ENCODE assay signal across 14 mouse cellular contexts in the genomic region with DNA sequence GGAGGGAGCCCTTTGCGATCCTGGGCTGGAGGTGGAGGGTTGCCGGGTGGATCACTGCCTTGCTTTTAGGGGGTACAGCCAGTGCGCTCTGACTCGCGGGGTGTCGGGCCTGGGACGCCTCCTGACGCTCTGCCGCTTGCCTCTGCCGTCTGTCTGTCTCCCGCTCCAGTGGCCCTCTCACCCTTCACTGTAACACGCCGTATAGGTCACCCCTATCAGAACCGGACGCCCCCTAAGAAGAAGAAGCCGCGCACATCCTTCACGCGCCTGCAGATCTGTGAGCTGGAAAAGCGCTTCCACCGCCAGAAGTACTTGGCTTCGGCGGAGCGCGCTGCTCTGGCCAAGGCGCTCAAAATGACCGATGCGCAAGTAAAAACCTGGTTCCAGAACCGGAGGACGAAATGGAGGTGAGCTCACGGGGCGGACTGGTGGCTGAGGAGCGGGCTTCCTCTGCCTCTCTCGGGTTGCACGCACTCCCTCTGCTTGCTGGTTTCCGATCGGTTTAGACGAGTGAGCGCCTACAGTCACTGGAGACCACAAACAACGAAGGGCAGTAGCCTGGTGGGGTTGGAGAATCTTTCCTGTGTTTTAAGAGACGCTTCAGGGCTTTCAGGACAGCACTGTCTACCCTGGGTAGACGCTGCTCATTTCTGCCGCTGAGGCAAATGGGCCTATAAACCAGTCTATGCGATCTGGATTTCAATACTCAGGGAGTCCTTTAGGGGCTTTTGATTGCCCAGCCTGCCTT. TPM values are rescaled to one million over a fixed set of nuclear protein-coding genes. Genes with fewer than 3 reads are reported as not detected.
A peak's percentile ranks its signal among the peaks of the same experiment; 100 is the strongest.
DNase-seq lines count a peak whose midpoint lies in the region; ATAC-seq and TF ChIP-seq lines count a peak whose summit lies in the region.
"Had no signal": no experiment of that assay in that cellular context is flagged by ENCODE, and none has a peak within 500 bp of the region (broad histone marks: within the 10 kb centered on the region; RNA-seq: fewer than 3 reads in every experiment).

No protein-coding gene starts in this region.

- WGBS in heart, postnatal 0 days: 3% methylated on average over 44 of the region's 44 CpGs
- 1% methylated on average over 44 of the region's 44 CpGs for WGBS in limb, embryonic 13.5 days

- no peaks in the 10 kb centered on the region for H3K9me3 ChIP-seq in heart, postnatal 0 days (replicated peaks; ENCODE audit: control insufficient read depth, low read length)
- H3K9me3 ChIP-seq in limb, embryonic 13.5 days: no peaks in the 10 kb centered on the region
- H3K9me3 ChIP-seq: G1E had no signal

- no peak for TF ChIP-seq EP300 in heart, postnatal 0 days (IDR thresholded peaks at IDR 0.05; ENCODE audit: low read depth)

- TF ChIP-seq CTCF in heart, postnatal 0 days (IDR thresholded peaks at IDR 0.05; ENCODE audit: low read depth): no peak

- DNase-seq in heart, postnatal 0 days (ENCODE audit: low spot score): no peak
- no peak for DNase-seq in heart, postnatal 4 days
- DNase-seq in ES-CJ7 (ENCODE audit: low read depth, low spot score): peak; percentile 51
- DNase-seq in embryo, embryonic 11 days: peak; percentile 62
- no peak for DNase-seq in kidney, postnatal 14 days
- DNase-seq: adrenal gland, adult 2 months; gastrocnemius, postnatal 25 days; kidney, postnatal 25 days; lung, postnatal 14 days; thymus, adult 18-20 months had no signal

- H3K27me3 ChIP-seq in heart, postnatal 0 days (ENCODE audit: control insufficient read depth, insufficient read depth, low read length): peaks cover 97% of the 10 kb centered on the region
- H3K27me3 ChIP-seq in limb, embryonic 13.5 days: peaks cover 99% of the 10 kb centered on the region

- H3K4me3 ChIP-seq in heart, postnatal 0 days (ENCODE audit: low read depth, low read length): peak overlapping the region; percentile 38
- H3K4me3 ChIP-seq in limb, embryonic 13.5 days: peak overlapping the region; percentile 23

- no peaks in the 10 kb centered on the region for H3K36me3 ChIP-seq in heart, postnatal 0 days (replicated peaks; ENCODE audit: control insufficient read depth, insufficient read depth, low read length)
- no peaks in the 10 kb centered on the region for H3K36me3 ChIP-seq in limb, embryonic 13.5 days
- H3K36me3 ChIP-seq: G1E had no signal

- no peak overlapping the region for H3K9ac ChIP-seq in heart, postnatal 0 days (replicated peaks; ENCODE audit: low read depth, low read length)
- peak overlapping the region; percentile 35; the same call in 1 of the 2 replicates for H3K9ac ChIP-seq in limb, embryonic 13.5 days

- ATAC-seq in heart, postnatal 0 days (ENCODE audit: insufficient read depth, low read depth): no peak
- no peak for ATAC-seq in limb, embryonic 13.5 days (ENCODE audit: low FRiP score, low read depth)
- no peak for ATAC-seq in cerebellum, adult (ENCODE audit: insufficient number of reproducible peaks, low FRiP score, low TSS enrichment)

- no peaks in the 10 kb centered on the region for H3K4me1 ChIP-seq in heart, postnatal 0 days (ENCODE audit: control insufficient read depth, insufficient read depth)
- peaks cover 28% of the 10 kb centered on the region for H3K4me1 ChIP-seq in limb, embryonic 13.5 days

- H3K27ac ChIP-seq in heart, postnatal 0 days (ENCODE audit: low read depth): 0 out of 2 replicates have a peak overlapping the region, but pooled peaks have one; percentile 37
- no peak overlapping the region for H3K27ac ChIP-seq in limb, embryonic 13.5 days

- peak overlapping the region; percentile 56 for H3K4me2 ChIP-seq in heart, postnatal 0 days (ENCODE audit: low read depth, low read length)
- H3K4me2 ChIP-seq in limb, embryonic 13.5 days (replicated peaks): peak overlapping the region; percentile 42

RNA-seq across cellular contexts. Expression of a gene that starts 3.0 kb away (rescaled TPM):
- total RNA-seq in heart, postnatal 0 days (2014; rRNA removed; ENCODE audit: low replicate concordance): 0.34 and 1.3 TPM in 2 replicates
- 0.31 and 0.33 TPM in 2 replicates for polyA plus RNA-seq in heart, postnatal 0 days (2015; fragmentation: Nextera tagmentation; extraction: Ambion mirVana)
- 1 to 10 TPM in 1 of 2 experiments, under 1 TPM in 1; 0.88 to 1.4 TPM for total RNA-seq in heart, postnatal 4 days (2021)
- polyA plus RNA-seq in limb, embryonic 13.5 days (2015; fragmentation: Nextera tagmentation; extraction: Ambion mirVana): 0.38 and 1.1 TPM in 2 replicates
- total RNA-seq: adrenal gland, adult 2 months; gastrocnemius, postnatal 25 days; left cerebral cortex, postnatal 25 days had no signal
- polyA plus RNA-seq: adrenal gland, adult 2 months; G1E had no signal

Comparison
In these comparisons a context has a peak if more than half of its experiments do, and no peak if none do; other contexts are left out.
1. DNase-seq: peak in ES-CJ7 (single experiment) and embryo, embryonic 11 days (single experiment); none in heart, postnatal 0 days (single experiment), heart, postnatal 4 days (single experiment) and kidney, postnatal 14 days (single experiment).